Mouse (Mus musculus): ENCODE data around the gene Ccl25. TPM values are rescaled to one million over a fixed set of nuclear protein-coding genes. Genes with fewer than 3 reads are reported as not detected.

Gene Ccl25
- polyA plus RNA-seq, 1 experiment from 2014 or later, result 16.4 TPM

DNA sequence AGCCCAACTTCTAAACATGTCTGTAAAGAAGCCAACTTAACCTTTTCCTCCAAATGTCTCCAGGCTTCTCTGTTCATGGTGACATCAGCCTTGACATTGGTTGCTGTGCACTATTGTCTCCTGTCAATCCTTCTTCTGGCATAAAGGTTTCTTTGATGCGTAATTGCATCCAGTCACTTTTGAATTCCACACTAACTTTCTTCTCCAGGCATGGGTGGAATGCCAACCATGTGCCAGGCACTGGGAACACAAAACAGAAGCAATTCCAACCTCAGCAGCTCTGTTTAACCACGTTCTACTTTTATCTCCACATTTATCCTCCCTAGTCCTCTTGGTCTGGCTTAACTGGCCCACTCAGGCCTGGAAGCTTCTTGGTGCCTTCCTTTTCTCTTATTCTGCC lies 4.0 kb upstream of the Ccl25 start:
- no peak for ATAC-seq (ENCODE audit: insufficient read depth)
- Histone ChIP-seq H3K4me3 (ENCODE audit: low read depth, low read length) (no peak overlapping the region), H3K4me2 (no peak overlapping the region), H3K27ac (ENCODE audit: low read depth) (no peak overlapping the region), H3K27me3 (ENCODE audit: insufficient read depth, low read length) (no peaks in the 10 kb centered on the region), H3K9me3 (ENCODE audit: low read depth, low read length) (no peaks in the 10 kb centered on the region), H3K9ac (no peak overlapping the region), H3K36me3 (ENCODE audit: insufficient read depth) (peaks cover 39% of the 10 kb centered on the region), H3K4me1 (ENCODE audit: insufficient read depth) (peaks cover 7% of the 10 kb centered on the region)
- no peak for DNase-seq
- 82% methylated on average over 2 of the region's 2 CpGs for WGBS
- TF ChIP-seq CTCF (IDR thresholded peaks at IDR 0.05; ENCODE audit: low read depth), result no peak

DNA sequence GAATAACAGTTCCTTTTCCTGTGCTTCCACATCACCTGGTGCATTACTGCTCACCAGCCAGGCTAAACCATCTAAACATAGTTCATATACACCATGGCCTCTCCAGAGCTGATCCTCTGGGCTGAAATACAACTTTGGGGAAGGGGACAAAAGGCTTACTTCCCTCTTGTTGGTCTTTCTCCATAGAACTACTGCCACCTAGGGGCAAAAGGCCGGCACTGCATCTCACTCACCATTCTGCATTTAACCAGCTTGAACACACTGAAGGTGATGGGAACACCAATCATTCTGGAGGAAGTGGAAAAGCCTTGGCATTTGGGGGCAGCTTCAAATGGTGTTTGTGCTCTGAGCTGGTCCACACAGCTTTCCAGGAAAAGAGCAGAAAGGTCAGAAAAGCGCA lies 2.5 kb upstream of the Ccl25 start:
- Histone ChIP-seq H3K4me1 (ENCODE audit: insufficient read depth) (peaks cover 7% of the 10 kb centered on the region), H3K27ac (ENCODE audit: low read depth) (no peak overlapping the region), H3K27me3 (ENCODE audit: insufficient read depth, low read length) (no peaks in the 10 kb centered on the region), H3K4me3 (ENCODE audit: low read depth, low read length) (no peak overlapping the region), H3K9me3 (ENCODE audit: low read depth, low read length) (no peaks in the 10 kb centered on the region), H3K4me2 (peak overlapping the region; percentile 91; the same call in 1 of the 2 replicates), H3K9ac (no peak overlapping the region), H3K36me3 (ENCODE audit: insufficient read depth) (peaks cover 40% of the 10 kb centered on the region)
- peak; percentile 94 for DNase-seq
- TF ChIP-seq CTCF (IDR thresholded peaks at IDR 0.05; ENCODE audit: low read depth), result peak; percentile 89
- 20% methylated on average over 2 of the region's 2 CpGs for WGBS
- no peak for ATAC-seq (ENCODE audit: insufficient read depth)

DNA sequence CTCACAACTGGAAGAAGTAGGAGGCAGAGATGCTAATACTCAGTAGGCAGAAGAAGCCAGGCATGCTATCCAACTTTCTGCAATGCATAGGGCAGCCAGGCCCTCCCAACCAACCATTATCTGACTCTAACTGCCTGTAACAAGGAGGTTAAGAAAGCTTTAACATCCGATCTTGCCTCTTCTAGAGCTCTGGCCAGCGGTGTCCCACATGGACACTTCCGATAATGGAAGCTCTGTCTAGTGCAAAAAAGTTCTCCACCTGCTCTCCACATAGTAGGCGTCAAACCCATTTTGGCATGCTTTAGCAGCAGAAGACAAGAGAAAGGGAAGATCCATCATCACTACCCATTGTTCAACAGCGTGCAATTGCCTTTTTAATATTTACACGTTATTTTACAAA lies 1.1 kb upstream of the Ccl25 start:
- Histone ChIP-seq H3K9me3 (ENCODE audit: low read depth, low read length) (no peaks in the 10 kb centered on the region), H3K4me2 (peak overlapping the region; percentile 91), H3K4me3 (ENCODE audit: low read depth, low read length) (peak overlapping the region; percentile 96), H3K36me3 (ENCODE audit: insufficient read depth) (peaks cover 49% of the 10 kb centered on the region), H3K9ac (peak overlapping the region; percentile 98), H3K27ac (ENCODE audit: low read depth) (0 out of 2 replicates have a peak overlapping the region, but pooled peaks have one; percentile 89), H3K27me3 (ENCODE audit: insufficient read depth, low read length) (no peaks in the 10 kb centered on the region), H3K4me1 (ENCODE audit: insufficient read depth) (peaks cover 7% of the 10 kb centered on the region)
- ATAC-seq (ENCODE audit: insufficient read depth) (no peak), DNase-seq (no peak)
- 3% methylated on average over 6 of the region's 6 CpGs for WGBS
- TF ChIP-seq CTCF (IDR thresholded peaks at IDR 0.05; ENCODE audit: low read depth), result no peak

DNA sequence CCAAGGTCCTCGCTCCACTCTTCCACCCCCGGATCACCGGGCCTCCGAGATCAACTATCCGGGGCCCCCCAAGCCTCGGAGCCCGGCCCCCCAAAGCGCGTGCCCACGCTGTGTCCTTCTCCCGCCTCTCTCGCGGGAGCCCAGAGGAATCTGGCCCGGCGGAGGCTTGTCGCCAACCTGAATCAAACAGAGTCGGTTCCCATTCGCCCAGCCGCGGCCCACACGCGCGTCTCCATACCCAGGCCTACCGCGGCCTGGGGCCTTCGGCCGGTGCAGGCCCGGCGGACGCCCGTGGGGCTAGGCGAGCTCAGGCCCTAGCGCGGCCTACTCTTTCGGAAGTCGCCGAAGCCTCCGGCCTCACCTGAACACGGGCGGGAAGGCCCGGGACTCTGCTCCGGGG lies 485 bp upstream of the Ccl25 start:
- Histone ChIP-seq H3K27me3 (ENCODE audit: insufficient read depth, low read length) (no peaks in the 10 kb centered on the region), H3K36me3 (ENCODE audit: insufficient read depth) (peaks cover 51% of the 10 kb centered on the region), H3K4me1 (ENCODE audit: insufficient read depth) (peaks cover 7% of the 10 kb centered on the region), H3K27ac (ENCODE audit: low read depth) (peak overlapping the region; percentile 89), H3K9me3 (ENCODE audit: low read depth, low read length) (no peaks in the 10 kb centered on the region), H3K9ac (peak overlapping the region; percentile 98), H3K4me3 (ENCODE audit: low read depth, low read length) (peak overlapping the region; percentile 96), H3K4me2 (peak overlapping the region; percentile 91)
- TF ChIP-seq CTCF (IDR thresholded peaks at IDR 0.05; ENCODE audit: low read depth), result no peak
- peak; percentile 73 for ATAC-seq (ENCODE audit: insufficient read depth)
- DNase-seq, result no peak
- WGBS, result under 1% methylated on average over 41 of the region's 42 CpGs

DNA sequence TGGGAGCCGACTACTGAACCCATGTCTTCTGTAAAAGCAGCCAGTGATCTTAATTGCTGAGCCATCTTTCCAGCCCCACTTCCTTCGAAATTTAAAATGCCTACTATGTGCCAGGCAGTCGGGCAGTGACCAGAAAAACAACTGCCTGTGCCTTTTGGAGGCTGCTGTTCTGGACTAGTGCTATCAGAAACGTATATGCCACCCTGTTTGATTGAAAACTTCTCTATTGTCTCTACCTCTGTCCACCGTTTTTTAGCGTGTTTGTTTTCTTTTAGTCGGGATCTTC lies 684 bp downstream of the Ccl25 start:
- no peak for DNase-seq

DNA sequence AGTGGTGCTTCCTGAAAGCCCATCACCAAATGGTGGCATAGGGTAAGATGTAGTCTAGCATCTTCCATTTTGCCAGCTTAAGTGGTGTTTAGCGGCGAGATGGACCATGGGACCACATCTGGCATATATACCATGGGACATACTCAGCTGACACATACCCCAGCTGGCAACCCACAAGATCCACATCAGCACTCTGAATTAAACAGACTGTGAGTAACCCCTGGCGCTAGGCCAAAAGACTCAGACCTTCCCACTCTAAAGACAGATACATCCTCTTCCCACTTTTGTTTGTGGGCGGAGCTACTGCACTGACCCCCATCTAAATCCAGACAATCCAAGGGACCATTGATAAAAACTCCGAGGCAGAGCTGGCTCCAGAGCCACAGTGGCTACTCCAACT lies 4.0 kb downstream of the Ccl25 start:
- Histone ChIP-seq H3K36me3 (ENCODE audit: insufficient read depth) (peaks cover 62% of the 10 kb centered on the region), H3K9ac (no peak overlapping the region), H3K4me3 (ENCODE audit: low read depth, low read length) (no peak overlapping the region), H3K4me2 (no peak overlapping the region), H3K27ac (ENCODE audit: low read depth) (no peak overlapping the region), H3K4me1 (ENCODE audit: insufficient read depth) (no peaks in the 10 kb centered on the region), H3K9me3 (ENCODE audit: low read depth, low read length) (no peaks in the 10 kb centered on the region), H3K27me3 (ENCODE audit: insufficient read depth, low read length) (no peaks in the 10 kb centered on the region)
- TF ChIP-seq CTCF (IDR thresholded peaks at IDR 0.05; ENCODE audit: low read depth), result no peak
- ATAC-seq (ENCODE audit: insufficient read depth) (no peak), DNase-seq (peak; percentile 65)
- 78% methylated on average over 5 of the region's 5 CpGs for WGBS

More for the DNA sequence above, 684 bp downstream of the Ccl25 start:
- H3K4me3 ChIP-seq (ENCODE audit: low read depth, low read length), result peak overlapping the region; percentile 96
- H3K4me1 ChIP-seq (ENCODE audit: insufficient read depth), result peaks cover 7% of the 10 kb centered on the region
- H3K27ac ChIP-seq (ENCODE audit: low read depth), result peak overlapping the region; percentile 83; the same call in 1 of the 2 replicates
- peaks cover 48% of the 10 kb centered on the region for H3K36me3 ChIP-seq (ENCODE audit: insufficient read depth)
- H3K4me2 ChIP-seq, result peak overlapping the region; percentile 70
- 31% methylated on average over 7 of the region's 7 CpGs for WGBS
- H3K9ac ChIP-seq, result peak overlapping the region; percentile 98
- H3K9me3 ChIP-seq (ENCODE audit: low read depth, low read length), result no peaks in the 10 kb centered on the region
- no peak for ATAC-seq (ENCODE audit: insufficient read depth)
- TF ChIP-seq CTCF (IDR thresholded peaks at IDR 0.05; ENCODE audit: low read depth), result no peak
- H3K27me3 ChIP-seq (ENCODE audit: insufficient read depth, low read length), result no peaks in the 10 kb centered on the region

DNA sequence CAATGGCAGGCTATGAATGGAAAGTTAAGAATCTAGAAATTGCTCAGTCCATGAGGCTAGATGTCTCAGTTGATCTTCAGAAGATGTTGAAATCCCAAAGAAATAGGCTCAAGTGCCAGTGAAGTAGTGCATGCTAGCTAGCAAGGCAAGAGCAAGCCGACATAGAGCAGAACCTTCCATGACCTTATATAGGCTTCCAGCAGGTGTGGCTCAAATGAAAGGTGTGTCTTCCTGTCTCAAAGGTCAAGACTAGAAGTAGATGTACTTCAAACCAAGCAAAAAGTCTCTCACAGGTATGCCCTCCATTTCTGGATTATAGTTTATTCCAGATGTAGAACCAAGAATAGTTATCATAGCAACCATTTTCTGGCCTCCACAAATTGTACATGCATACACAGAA lies 9.0 kb downstream of the Ccl25 start:
- no peak overlapping the region for H3K27ac ChIP-seq (ENCODE audit: low read depth)
- H3K4me2 ChIP-seq, result no peak overlapping the region
- H3K4me3 ChIP-seq (ENCODE audit: low read depth, low read length), result no peak overlapping the region
- ATAC-seq (ENCODE audit: insufficient read depth) (no peak), DNase-seq (no peak)
- WGBS, result 97% methylated on average over 1 of the region's 1 CpGs
- no peak for TF ChIP-seq CTCF (IDR thresholded peaks at IDR 0.05; ENCODE audit: low read depth)
- H3K9ac ChIP-seq, result no peak overlapping the region
- peaks cover 85% of the 10 kb centered on the region for H3K36me3 ChIP-seq (ENCODE audit: insufficient read depth)
- H3K27me3 ChIP-seq (ENCODE audit: insufficient read depth, low read length), result no peaks in the 10 kb centered on the region
- H3K4me1 ChIP-seq (ENCODE audit: insufficient read depth), result no peaks in the 10 kb centered on the region
- no peaks in the 10 kb centered on the region for H3K9me3 ChIP-seq (ENCODE audit: low read depth, low read length)

DNA sequence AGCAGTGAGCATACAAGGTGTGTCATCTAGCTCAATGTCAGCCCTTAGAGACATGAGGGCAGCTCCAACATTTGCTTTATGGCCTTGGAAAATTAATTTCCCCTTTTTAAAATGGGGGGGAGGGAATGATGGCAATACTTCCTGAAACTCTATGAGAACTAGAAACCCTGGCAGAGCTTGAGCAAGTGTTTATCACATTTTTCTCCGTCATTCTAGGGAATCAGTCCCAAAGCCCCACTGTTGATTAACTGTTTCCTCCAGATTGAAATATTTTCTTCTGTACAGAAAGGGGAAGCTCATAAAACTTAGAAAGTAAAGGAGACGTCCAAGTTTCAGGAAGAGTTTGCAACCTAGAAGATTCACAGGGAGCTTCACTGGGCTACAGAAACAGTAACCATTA lies 10.7 kb downstream of the Ccl25 start:
- DNase-seq (no peak), ATAC-seq (ENCODE audit: insufficient read depth) (no peak)
- 78% methylated on average over 2 of the region's 2 CpGs for WGBS
- Histone ChIP-seq H3K9me3 (ENCODE audit: low read depth, low read length) (no peaks in the 10 kb centered on the region), H3K4me2 (no peak overlapping the region), H3K9ac (no peak overlapping the region), H3K4me1 (ENCODE audit: insufficient read depth) (no peaks in the 10 kb centered on the region), H3K27me3 (ENCODE audit: insufficient read depth, low read length) (no peaks in the 10 kb centered on the region), H3K36me3 (ENCODE audit: insufficient read depth) (peaks cover 74% of the 10 kb centered on the region), H3K4me3 (ENCODE audit: low read depth, low read length) (no peak overlapping the region), H3K27ac (ENCODE audit: low read depth) (no peak overlapping the region)
- TF ChIP-seq CTCF (IDR thresholded peaks at IDR 0.05; ENCODE audit: low read depth), result no peak
